Mouse (Mus musculus): Measurements from ENCODE around the gene Gdpd5.

GRCm38 (mm10) chr7:99429786-99430185 lies 48.6 kb downstream of the Gdpd5 start:
- TF ChIP-seq CTCF (IDR thresholded peaks at IDR 0.05; ENCODE audit: low read depth): no peak
- no peak for TF ChIP-seq EP300 (optimal IDR thresholded peaks at IDR 0.05)
